Mouse (Mus musculus) testis, adult 2 months (tissue): Measurements from ENCODE around the gene Atp6v0e. TPM values are rescaled to one million over a fixed set of nuclear protein-coding genes. Genes with fewer than 3 reads are reported as not detected.

ENCODE experiments used
- H3K27ac ChIP-seq: fragments of 200-500 bp; 2 replicates; pipeline ENCODE4 v1.5.1; 2012; ENCODE audit warnings: low read depth, low read length; ENCODE audit not compliant: control insufficient read depth, insufficient read depth
- H3K27me3 ChIP-seq: fragments of 200-500 bp; 2 replicates; pipeline ENCODE4 v1.6.1; 2012; ENCODE audit warnings: mild to moderate bottlenecking, low read length, moderate library complexity; ENCODE audit not compliant: control insufficient read depth, insufficient read depth
- H3K36me3 ChIP-seq: fragments of 200-500 bp; 2 replicates; pipeline ENCODE4 v1.6.1; 2012; ENCODE audit warnings: mild to moderate bottlenecking, low read length; ENCODE audit not compliant: control insufficient read depth, insufficient read depth
- H3K4me1 ChIP-seq: fragments of 200-500 bp; 2 replicates; pipeline ENCODE4 v1.6.1; 2012; ENCODE audit warnings: low read length; ENCODE audit not compliant: control insufficient read depth, insufficient read depth
- H3K4me3 ChIP-seq: fragments of 200-500 bp; 2 replicates; pipeline ENCODE4 v1.5.1; 2012; ENCODE audit warnings: low read depth, mild to moderate bottlenecking, low read length, moderate library complexity, mixed read lengths; ENCODE audit not compliant: control insufficient read depth
- CTCF ChIP-seq: fragments of 200-500 bp; IDR thresholded peaks from 2 replicates; pipeline ENCODE4 v1.5.1; 2012; ENCODE audit warnings: low read depth, mild to moderate bottlenecking, inconsistent platforms, low read length, moderate library complexity; ENCODE audit not compliant: control insufficient read depth, insufficient read depth, insufficient replicate concordance
- POLR2A ChIP-seq: fragments of 200-500 bp; IDR thresholded peaks from 2 replicates; pipeline ENCODE4 v1.6.1; 2012; ENCODE audit warnings: low read depth, mild to moderate bottlenecking, inconsistent platforms, low read length, moderate library complexity; ENCODE audit not compliant: control insufficient read depth
- polyA plus RNA-seq: library from polyadenylated mRNA; depleted of rRNA; stranded (reverse); fragments of >200 nt; gene quantifications from 2 replicates; pipeline ENCODE4 v1.2.3, GENCODE M21; 2012; rRNA removed

Gene Atp6v0e
- 81.1 and 101 TPM in 2 replicates for polyA plus RNA-seq

GRCm38 (mm10) chr17:26662978-26663683, at the start of gene Atp6v0e:
Atp6v0e (plus strand) TSS chr17:26663231.
- TF ChIP-seq POLR2A = peak; percentile 84
- TF ChIP-seq CTCF = peak; percentile 99
- Histone ChIP-seq H3K4me3 (peak within 1 kb of the TSS; percentile 92), H3K27ac (peak within 1 kb of the TSS; percentile 70), H3K36me3 (no peaks in the 10 kb centered on the region), H3K4me1 (peaks cover 17% of the 10 kb centered on the region), H3K27me3 (no peaks in the 10 kb centered on the region)

- TF ChIP-seq CTCF = no peak
- TF ChIP-seq POLR2A = no peak
- Histone ChIP-seq H3K4me3 (peak overlapping the region; percentile 42), H3K27me3 (no peaks in the 10 kb centered on the region), H3K27ac (no peak overlapping the region; the same call in 1 of the 2 replicates), H3K4me1 (peaks cover 2% of the 10 kb centered on the region), H3K36me3 (no peaks in the 10 kb centered on the region)
Measured at GRCm38 (mm10) chr17:26614286-26614685, 48.7 kb upstream of the Atp6v0e start.

GRCm38 (mm10) chr17:26614708-26615486, 48.1 kb upstream of the Atp6v0e start:
- H3K36me3 ChIP-seq = no peaks in the 10 kb centered on the region
- peak overlapping the region; percentile 38 for H3K4me3 ChIP-seq
- H3K27ac ChIP-seq = no peak overlapping the region; the same call in 1 of the 2 replicates
- H3K4me1 ChIP-seq = peaks cover 2% of the 10 kb centered on the region
- no peak for TF ChIP-seq CTCF
- no peak for TF ChIP-seq POLR2A
- H3K27me3 ChIP-seq = no peaks in the 10 kb centered on the region

GRCm38 (mm10) chr17:26616696-26617095, 46.3 kb upstream of the Atp6v0e start:
- Histone ChIP-seq H3K36me3 (no peaks in the 10 kb centered on the region), H3K4me1 (peaks cover 2% of the 10 kb centered on the region), H3K4me3 (no peak overlapping the region), H3K27ac (no peak overlapping the region), H3K27me3 (no peaks in the 10 kb centered on the region)
- TF ChIP-seq POLR2A = no peak
- TF ChIP-seq CTCF = no peak

- Histone ChIP-seq H3K4me3 (no peak overlapping the region), H3K27ac (no peak overlapping the region), H3K27me3 (no peaks in the 10 kb centered on the region), H3K36me3 (no peaks in the 10 kb centered on the region), H3K4me1 (no peaks in the 10 kb centered on the region; the same call in none of the 2 replicates)
- TF ChIP-seq CTCF = no peak
- TF ChIP-seq POLR2A = no peak
Measured at GRCm38 (mm10) chr17:26618498-26618897, 44.5 kb upstream of the Atp6v0e start.

GRCm38 (mm10) chr17:26619577-26619976, 43.5 kb upstream of the Atp6v0e start:
- Histone ChIP-seq H3K27ac (no peak overlapping the region), H3K27me3 (no peaks in the 10 kb centered on the region), H3K36me3 (no peaks in the 10 kb centered on the region), H3K4me1 (no peaks in the 10 kb centered on the region; the same call in none of the 2 replicates), H3K4me3 (no peak overlapping the region)
- TF ChIP-seq CTCF (no peak), POLR2A (no peak)

- no peak for TF ChIP-seq CTCF
- TF ChIP-seq POLR2A = no peak
- H3K27me3 ChIP-seq = no peaks in the 10 kb centered on the region
- no peak overlapping the region for H3K27ac ChIP-seq
- no peak overlapping the region for H3K4me3 ChIP-seq
- no peaks in the 10 kb centered on the region for H3K36me3 ChIP-seq
- H3K4me1 ChIP-seq = no peaks in the 10 kb centered on the region
Measured at GRCm38 (mm10) chr17:26620292-26620691, 42.7 kb upstream of the Atp6v0e start.
